Mouse (Mus musculus) liver, embryonic 14.5 days (tissue): ENCODE measurements around the gene Ccdc124. TPM values are rescaled to one million over a fixed set of nuclear protein-coding genes. Genes with fewer than 3 reads are reported as not detected.

Experiments used
- ATAC-seq: fragments of 200-750 bp; cut with Nextera tagmentation; 2 replicates; pipeline ENCODE4 v1.8.0; 2017; ENCODE audit warnings: moderate number of reproducible peaks, mild to moderate bottlenecking, moderate library complexity; ENCODE audit not compliant: insufficient read depth
- DNase-seq, 3 experiments: peaks; one replicate each; pipeline ENCODE4 v3.0.0-alpha.2; 2012 to 2013; ENCODE audit warnings: low read depth in 3 of 3, low spot score in 3 of 3
- H3K27ac ChIP-seq: fragments of 300-500 bp; sonication (generic); 2 replicates; pipeline ENCODE4 v1.5.1; 2014; ENCODE audit warnings: moderate library complexity, mild to moderate bottlenecking, control low read depth, inconsistent platforms
- H3K27me3 ChIP-seq: fragments of 300-500 bp; sonication (generic); 2 replicates; pipeline ENCODE4 v1.6.1; 2014; ENCODE audit warnings: mild to moderate bottlenecking, low read length, moderate library complexity; ENCODE audit not compliant: control insufficient read depth, insufficient read depth
- H3K36me3 ChIP-seq: fragments of 300-500 bp; sonication (generic); replicated peaks from 2 replicates; pipeline ENCODE4 v1.6.1; 2014; ENCODE audit warnings: low read depth; ENCODE audit not compliant: control insufficient read depth, insufficient read depth
- H3K4me1 ChIP-seq, 2 experiments: fragments of 200-500 bp in 1 of 2; fragments of 300-500 bp in 1 of 2; sonication (generic) in 1 of 2; replicated peaks; 2 replicates each; pipeline ENCODE4 v1.6.1; 2012 to 2014; ENCODE audit warnings: antibody characterized with exemption in 1 of 2, inconsistent platforms in 1 of 2, low read length in 1 of 2; ENCODE audit not compliant: control insufficient read depth in 2 of 2, insufficient read depth in 2 of 2
- H3K4me2 ChIP-seq: fragments of 300-500 bp; sonication (generic); 2 replicates; pipeline ENCODE4 v1.6.1; 2014; ENCODE audit warnings: low read depth, mild to moderate bottlenecking, control low read depth, moderate library complexity
- H3K4me3 ChIP-seq, 2 experiments: fragments of 200-500 bp in 1 of 2; fragments of 300-500 bp in 1 of 2; sonication (generic) in 1 of 2; 2 replicates each; pipeline ENCODE4 v1.5.1; 2012 to 2014; ENCODE audit warnings: low read depth in 2 of 2, low read length in 2 of 2, mild to moderate bottlenecking in 2 of 2, control low read depth in 1 of 2, inconsistent platforms in 1 of 2, moderate library complexity in 1 of 2; ENCODE audit not compliant: insufficient read depth in 1 of 2
- H3K9ac ChIP-seq: fragments of 300-500 bp; sonication (generic); replicated peaks from 2 replicates; pipeline ENCODE4 v1.6.1; 2014; ENCODE audit warnings: mild to moderate bottlenecking, control low read depth, moderate library complexity
- H3K9me3 ChIP-seq: fragments of 300-500 bp; sonication (generic); 2 replicates; pipeline ENCODE4 v1.6.1; 2016; ENCODE audit warnings: low read length, mixed read lengths; ENCODE audit not compliant: control insufficient read depth
- CTCF ChIP-seq: IDR thresholded peaks from 2 replicates; pipeline ENCODE4 v1.5.1; 2016; ENCODE audit warnings: antibody characterized with exemption, low read depth, control low read depth
- EP300 ChIP-seq: IDR thresholded peaks from 2 replicates; pipeline ENCODE4 v1.6.1; 2016; ENCODE audit warnings: antibody characterized with exemption, low read depth
- WGBS: fragments of 180-500 bp; shearing (Covaris S2); extraction: QIAGEN DNeasy Blood & Tissue Kit; methylation state at CpG from one replicate; pipeline ENCODE4 v1.1.7; 2014; ENCODE audit not compliant: insufficient replicate concordance; 5-methylcytosine and 5-hydroxymethylcytosine counted together
- polyA plus RNA-seq, 2 experiments: library from polyadenylated mRNA; depleted of rRNA in 1 of 2; stranded (reverse) in 1 of 2; unstranded in 1 of 2; fragments of >200 nt; fragmentation: Nextera tagmentation in 1 of 2; extraction: Ambion mirVana in 1 of 2; gene quantifications; 2 replicates each; pipeline versions ENCODE4 v1.2.1 to v1.2.3; 2012 to 2014

Ccdc124 gene
- polyA plus RNA-seq, 2 experiments = 34.3 to 54.1 TPM

GRCm38 (mm10) chr8:70892022-70892895, 18.5 kb upstream of the Ccdc124 start, which contains the start of gene Slc5a5:
TSS of gene Slc5a5 (minus strand) at chr8:70892757.
- Histone ChIP-seq H3K36me3 (peaks cover 27% of the 10 kb centered on the region), H3K27ac (no peak within 1 kb of the TSS), H3K9me3 (no peaks in the 10 kb centered on the region), H3K4me2 (no peak within 1 kb of the TSS; the same call in 1 of the 2 replicates), H3K4me3 (peak within 1 kb of the TSS in 1 of 2 experiments; percentile 17; a peak in 2 of 4 replicates), H3K4me1 (peaks cover 0 to 3% of the 10 kb centered on the region in 2 experiments; a peak in 1 of 4 replicates), H3K9ac (no peak within 1 kb of the TSS), H3K27me3 (peaks cover 34% of the 10 kb centered on the region)
- DNase-seq = no peak
- TF ChIP-seq EP300 (no peak), CTCF (no peak)
- 3% methylated on average over 80 of the region's 80 CpGs for WGBS
- no peak for ATAC-seq

GRCm38 (mm10) chr8:70891356-70891755, 17.6 kb upstream of the Ccdc124 start:
- WGBS = 10% methylated on average over 21 of the region's 21 CpGs
- DNase-seq (peak in 1 of 3 experiments; percentile 68), ATAC-seq (peak; percentile 12; the same call in 1 of the 2 replicates)
- Histone ChIP-seq H3K27me3 (peaks cover 34% of the 10 kb centered on the region), H3K4me1 (peaks cover 0 to 3% of the 10 kb centered on the region in 2 experiments; a peak in 1 of 4 replicates), H3K4me3 (no peak overlapping the region), H3K9me3 (no peaks in the 10 kb centered on the region), H3K36me3 (peaks cover 26% of the 10 kb centered on the region), H3K9ac (no peak overlapping the region), H3K27ac (no peak overlapping the region), H3K4me2 (no peak overlapping the region)
- TF ChIP-seq CTCF (no peak), EP300 (no peak)

GRCm38 (mm10) chr8:70890656-70891055, 16.9 kb upstream of the Ccdc124 start:
- Histone ChIP-seq H3K27me3 (peaks cover 34% of the 10 kb centered on the region), H3K36me3 (peaks cover 20% of the 10 kb centered on the region)

GRCm38 (mm10) chr8:70887669-70888068, 13.9 kb upstream of the Ccdc124 start:
- WGBS = 4% methylated on average over 18 of the region's 18 CpGs
- Histone ChIP-seq H3K4me3 (no peak overlapping the region), H3K4me1 (0 out of 4 replicates have a peak, but pooled peaks cover 0 to 3% of the 10 kb centered on the region in 2 experiments), H3K36me3 (no peaks in the 10 kb centered on the region), H3K9me3 (no peaks in the 10 kb centered on the region), H3K27ac (no peak overlapping the region), H3K27me3 (peaks cover 26% of the 10 kb centered on the region), H3K9ac (no peak overlapping the region), H3K4me2 (no peak overlapping the region)
- DNase-seq (peak in 1 of 3 experiments; percentile 66), ATAC-seq (peak; percentile 65; the same call in 1 of the 2 replicates)
- TF ChIP-seq CTCF (no peak), EP300 (no peak)

More at GRCm38 (mm10) chr8:70890656-70891055, 16.9 kb upstream of the Ccdc124 start:
- Histone ChIP-seq H3K27ac (no peak overlapping the region), H3K9me3 (no peaks in the 10 kb centered on the region), H3K4me3 (no peak overlapping the region), H3K4me1 (peaks cover 0 to 3% of the 10 kb centered on the region in 2 experiments; a peak in 1 of 4 replicates), H3K4me2 (no peak overlapping the region), H3K9ac (no peak overlapping the region)
- ATAC-seq = no peak
- no peak for DNase-seq
- WGBS = 78% methylated on average over 5 of the region's 5 CpGs
- TF ChIP-seq CTCF (no peak), EP300 (no peak)

GRCm38 (mm10) chr8:70885612-70886011, 11.9 kb upstream of the Ccdc124 start:
- Histone ChIP-seq H3K4me2 (no peak overlapping the region), H3K9me3 (no peaks in the 10 kb centered on the region), H3K27me3 (peaks cover 6% of the 10 kb centered on the region), H3K4me3 (no peak overlapping the region), H3K4me1 (0 out of 4 replicates have a peak, but pooled peaks cover 0 to 3% of the 10 kb centered on the region in 2 experiments), H3K36me3 (no peaks in the 10 kb centered on the region), H3K9ac (no peak overlapping the region), H3K27ac (no peak overlapping the region)
- ATAC-seq = no peak
- 12% methylated on average over 12 of the region's 12 CpGs for WGBS
- DNase-seq = no peak
- TF ChIP-seq EP300 (no peak), CTCF (no peak)
